Mouse (Mus musculus) urinary bladder, postnatal 4 days (tissue): ENCODE results near the gene Gm10309.

Experiments
- DNase-seq, 2 experiments: peaks; one replicate each; pipeline ENCODE4 v3.0.0; 2021 to 2022; ENCODE audit warnings: low spot score in 2 of 2

Gene Gm10309

DNA sequence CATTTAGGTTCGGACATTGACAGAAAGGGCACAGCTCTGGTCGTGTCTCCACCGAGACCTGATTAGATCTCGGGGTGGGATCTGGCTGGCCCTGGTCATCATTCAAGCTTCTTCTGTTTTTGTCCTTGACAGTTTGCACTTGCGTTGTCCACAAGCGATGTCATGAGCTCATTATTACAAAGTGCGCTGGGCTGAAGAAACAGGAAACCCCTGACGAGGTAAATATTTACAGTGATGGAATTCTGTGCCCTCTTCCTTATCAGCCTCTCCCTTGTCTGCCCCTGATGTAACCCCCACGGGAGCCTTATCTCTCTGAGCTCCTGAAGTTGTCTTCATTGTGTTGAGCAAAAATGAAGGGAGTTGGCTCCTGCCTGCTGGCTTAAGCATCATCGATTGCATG lies 28.4 kb downstream of the Gm10309 start:
- no peak for DNase-seq

GRCm38 (mm10) chr17:86471684-86472083 lies 33.3 kb downstream of the Gm10309 start:
- DNase-seq = no peak

- DNase-seq = no peak
Observed at GRCm38 (mm10) chr17:86470160-86470559, 34.9 kb downstream of the Gm10309 start.

GRCm38 (mm10) chr17:86467967-86468366 lies 37.1 kb downstream of the Gm10309 start:
- DNase-seq = no peak

DNA sequence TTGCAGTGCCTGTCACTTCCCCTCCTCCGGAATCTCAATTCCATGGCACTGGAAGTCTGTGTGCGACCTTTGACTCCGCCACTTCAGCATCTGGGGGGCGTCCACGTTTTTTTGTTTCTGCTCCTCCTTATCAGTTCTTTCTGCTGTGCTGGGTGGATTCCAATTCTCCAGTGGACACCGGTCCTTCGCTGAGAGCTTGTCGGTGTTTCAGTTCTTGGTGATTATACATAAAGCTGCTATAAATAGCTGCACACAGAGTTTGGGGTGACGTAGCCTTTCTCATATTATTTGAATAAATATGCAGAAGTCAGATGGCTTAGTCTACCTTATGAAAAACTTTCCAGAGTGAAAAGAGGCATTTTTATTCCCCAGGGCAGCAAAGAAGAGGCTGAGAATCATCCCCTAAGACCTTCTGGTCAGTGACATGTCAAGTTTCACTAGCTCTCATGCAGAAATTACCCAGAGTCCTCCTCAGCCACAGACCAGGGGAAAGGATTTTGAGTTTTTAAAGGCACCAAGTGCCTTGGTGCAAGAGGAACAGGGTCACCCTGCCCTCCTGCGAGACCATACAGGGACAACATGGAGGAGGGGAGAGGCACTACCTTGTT lies 37.6 kb downstream of the Gm10309 start:
- no peak for DNase-seq

DNA sequence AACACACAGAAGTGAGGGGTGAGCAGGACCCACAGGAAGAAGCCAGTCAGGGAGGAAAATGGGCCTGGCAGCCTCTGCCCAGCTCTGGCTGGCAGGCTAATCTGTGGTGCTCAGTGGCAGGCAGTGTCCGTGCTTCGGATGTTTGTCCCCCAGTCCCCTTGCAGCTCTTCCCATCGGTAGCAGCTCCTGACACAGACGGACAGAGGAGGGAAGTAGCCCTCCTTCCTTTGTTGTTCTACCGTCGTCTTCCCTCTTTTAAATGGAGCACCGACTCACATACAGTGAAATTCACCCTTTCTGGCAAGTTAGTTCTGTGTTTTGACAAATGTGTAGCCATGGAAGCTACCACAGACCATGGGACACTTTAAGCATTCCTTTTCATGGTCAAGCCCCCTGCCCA lies 38.2 kb downstream of the Gm10309 start:
- DNase-seq = no peak

GRCm38 (mm10) chr17:86466412-86466811 lies 38.6 kb downstream of the Gm10309 start:
- no peak for DNase-seq

DNA sequence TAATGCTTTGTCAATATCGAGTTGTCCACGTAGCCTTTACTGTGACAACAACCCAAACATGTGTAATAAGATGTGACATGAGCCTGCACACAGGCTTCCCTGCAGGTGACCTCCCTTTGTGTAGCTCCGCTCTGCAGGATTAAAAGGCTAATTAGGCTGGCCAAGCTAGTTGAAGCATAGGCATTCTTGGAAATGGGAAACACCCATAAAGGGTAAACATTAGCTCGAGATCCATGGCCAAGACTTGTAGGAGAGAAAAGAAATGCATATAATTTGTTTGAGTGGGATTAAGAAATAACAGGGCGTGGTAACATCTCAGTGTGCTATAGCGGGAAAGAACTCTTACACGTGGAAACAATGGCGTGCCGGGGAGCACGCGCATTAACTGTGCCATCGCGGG lies 39.2 kb downstream of the Gm10309 start:
- no peak for DNase-seq

DNA sequence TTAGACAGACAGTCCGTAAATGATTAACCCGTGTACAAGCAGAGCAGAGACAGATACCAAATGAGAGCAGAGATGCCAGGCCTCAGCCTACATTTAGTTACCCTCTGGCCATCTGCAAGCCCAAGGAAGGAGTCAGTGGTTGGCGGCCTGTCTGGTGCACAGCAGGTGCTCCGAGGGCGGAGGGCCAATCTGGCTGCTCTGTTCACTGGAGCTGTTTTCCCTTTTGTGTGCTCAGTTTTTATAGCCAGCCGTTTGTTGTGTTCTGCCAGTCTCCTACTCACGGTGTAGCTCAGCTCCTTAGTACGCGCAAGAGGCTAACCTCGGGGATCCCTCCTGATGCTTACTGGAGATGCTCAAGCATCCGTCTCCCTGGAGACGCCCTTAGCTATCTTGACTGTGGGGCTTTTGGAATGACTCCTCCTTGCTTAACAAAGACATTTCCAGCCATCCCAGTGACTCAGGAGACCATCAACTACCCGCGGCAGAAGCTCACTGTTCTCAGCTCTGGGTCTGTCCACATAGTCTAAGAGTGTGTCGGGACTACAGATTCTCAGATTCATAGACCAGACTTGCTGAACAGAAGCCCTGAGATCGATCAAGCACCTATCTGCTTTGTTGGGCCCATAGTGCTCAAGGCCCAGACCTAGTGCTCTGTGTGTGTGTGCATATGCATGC lies 40.2 kb downstream of the Gm10309 start:
- no peak for DNase-seq

GRCm38 (mm10) chr17:86464197-86464596 lies 40.8 kb downstream of the Gm10309 start:
- no peak for DNase-seq

- no peak for DNase-seq
Observed at GRCm38 (mm10) chr17:86463369-86463768, 41.7 kb downstream of the Gm10309 start.

- DNase-seq = peak in 1 of 2 experiments; percentile 56
Observed at GRCm38 (mm10) chr17:86460645-86461430, 44.2 kb downstream of the Gm10309 start.

- no peak for DNase-seq
Observed at GRCm38 (mm10) chr17:86458302-86458980, 46.6 kb downstream of the Gm10309 start.

DNA sequence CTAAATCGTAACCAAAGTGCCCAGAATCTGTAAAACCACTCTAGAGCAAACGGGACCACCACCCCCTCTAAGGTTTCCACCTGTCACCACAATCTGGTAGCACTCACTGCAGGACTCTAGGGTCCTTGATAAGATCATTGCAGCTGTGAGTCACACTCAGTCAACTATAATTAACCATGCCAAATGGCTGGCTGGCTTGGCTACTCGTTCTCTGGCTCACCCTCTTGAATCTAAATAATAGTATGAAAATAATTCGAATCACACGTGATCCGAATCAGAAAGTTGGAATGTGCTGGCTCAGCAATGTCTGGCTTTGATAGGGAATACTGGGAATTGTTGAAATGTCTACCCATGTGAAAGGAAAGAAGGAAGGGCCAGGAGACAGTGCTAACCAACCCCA lies 48.5 kb downstream of the Gm10309 start:
- DNase-seq = no peak

DNA sequence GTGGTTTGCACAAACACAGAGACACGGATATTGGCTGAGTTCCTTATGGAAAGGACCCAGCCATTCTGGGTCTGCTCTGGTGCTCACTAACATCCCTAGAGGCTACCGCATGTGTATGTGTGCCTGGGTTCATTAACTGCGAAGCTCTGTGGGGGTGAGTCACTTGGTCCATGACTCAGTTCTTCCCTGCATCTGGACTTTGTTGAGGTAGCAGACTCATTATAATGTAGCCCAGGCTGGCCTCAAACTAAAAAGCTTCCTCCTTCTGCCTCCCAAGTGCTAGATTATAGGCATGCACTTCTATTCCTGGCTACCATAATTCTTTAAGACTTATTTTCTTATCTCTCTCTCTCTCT lies 50.7 kb downstream of the Gm10309 start:
- DNase-seq = no peak

DNA sequence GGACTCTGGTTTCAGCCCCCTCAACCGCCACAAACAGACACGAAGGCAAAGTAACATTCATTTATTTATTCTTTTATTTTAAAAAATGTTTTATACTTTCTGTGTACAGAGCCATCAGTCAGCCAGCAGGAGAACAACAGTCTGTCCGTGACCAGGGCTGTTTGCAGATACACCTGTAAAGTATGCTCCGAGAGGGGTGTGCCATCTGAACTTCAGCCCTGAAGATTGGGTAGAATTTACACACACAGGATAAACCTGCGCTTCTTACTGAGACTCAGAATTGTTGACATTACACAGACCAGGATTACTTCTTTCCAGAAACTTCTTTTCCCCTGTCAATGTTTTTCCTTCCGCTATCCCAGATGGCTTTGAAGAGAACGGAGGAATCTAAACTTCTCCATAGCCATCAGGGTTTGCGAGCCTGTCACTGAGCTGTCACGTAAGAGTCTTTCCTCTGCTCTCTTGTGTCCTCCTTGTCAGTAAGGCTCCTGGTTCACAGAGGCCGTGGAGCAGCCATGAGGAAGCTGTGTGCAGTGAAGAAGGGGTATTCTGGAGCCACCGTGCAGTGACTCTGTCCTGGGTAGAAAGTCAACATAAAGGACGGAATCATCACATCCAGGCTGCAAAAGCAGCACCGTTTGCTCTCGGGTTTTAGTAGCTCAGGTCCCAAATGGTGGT lies 51.2 kb downstream of the Gm10309 start:
- DNase-seq = no peak

DNA sequence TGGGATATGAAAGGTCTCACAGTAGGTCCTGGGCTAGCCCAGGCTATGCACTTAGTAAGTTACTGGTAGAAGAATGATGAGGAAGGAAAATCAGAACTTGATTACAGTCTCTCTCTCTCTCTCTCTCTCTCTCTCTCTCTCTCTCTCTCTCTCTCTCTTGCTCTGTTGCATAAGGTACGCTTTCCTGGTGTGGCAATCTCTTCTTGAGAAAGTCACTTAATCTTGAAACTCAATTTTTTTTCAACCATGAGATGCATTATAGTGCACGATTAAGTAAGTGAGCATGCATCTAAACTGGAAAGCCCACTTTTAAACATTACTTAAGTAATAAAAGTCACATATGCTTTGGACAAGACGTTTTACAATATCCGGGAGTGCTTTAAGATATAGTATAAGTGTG lies 52.1 kb downstream of the Gm10309 start:
- no peak for DNase-seq
